Mouse (Mus musculus) G1E (cell line): ENCODE results near the gene Tgfa.

ENCODE experiments used
- CTCF ChIP-seq: IDR thresholded peaks from 2 replicates; pipeline ENCODE4 v1.5.1; 2012; ENCODE audit warnings: low read depth, low read length, inconsistent platforms, mixed read lengths
- GATA1 ChIP-seq: IDR thresholded peaks from 2 replicates; pipeline ENCODE4 v1.6.1; 2012; ENCODE audit warnings: borderline replicate concordance, low read length, inconsistent platforms, mixed read lengths
- TAL1 ChIP-seq: conservative IDR thresholded peaks from 2 replicates; pipeline ENCODE4 v1.6.1; 2012; ENCODE audit warnings: low read depth, low read length, inconsistent platforms, mixed read lengths

DNA sequence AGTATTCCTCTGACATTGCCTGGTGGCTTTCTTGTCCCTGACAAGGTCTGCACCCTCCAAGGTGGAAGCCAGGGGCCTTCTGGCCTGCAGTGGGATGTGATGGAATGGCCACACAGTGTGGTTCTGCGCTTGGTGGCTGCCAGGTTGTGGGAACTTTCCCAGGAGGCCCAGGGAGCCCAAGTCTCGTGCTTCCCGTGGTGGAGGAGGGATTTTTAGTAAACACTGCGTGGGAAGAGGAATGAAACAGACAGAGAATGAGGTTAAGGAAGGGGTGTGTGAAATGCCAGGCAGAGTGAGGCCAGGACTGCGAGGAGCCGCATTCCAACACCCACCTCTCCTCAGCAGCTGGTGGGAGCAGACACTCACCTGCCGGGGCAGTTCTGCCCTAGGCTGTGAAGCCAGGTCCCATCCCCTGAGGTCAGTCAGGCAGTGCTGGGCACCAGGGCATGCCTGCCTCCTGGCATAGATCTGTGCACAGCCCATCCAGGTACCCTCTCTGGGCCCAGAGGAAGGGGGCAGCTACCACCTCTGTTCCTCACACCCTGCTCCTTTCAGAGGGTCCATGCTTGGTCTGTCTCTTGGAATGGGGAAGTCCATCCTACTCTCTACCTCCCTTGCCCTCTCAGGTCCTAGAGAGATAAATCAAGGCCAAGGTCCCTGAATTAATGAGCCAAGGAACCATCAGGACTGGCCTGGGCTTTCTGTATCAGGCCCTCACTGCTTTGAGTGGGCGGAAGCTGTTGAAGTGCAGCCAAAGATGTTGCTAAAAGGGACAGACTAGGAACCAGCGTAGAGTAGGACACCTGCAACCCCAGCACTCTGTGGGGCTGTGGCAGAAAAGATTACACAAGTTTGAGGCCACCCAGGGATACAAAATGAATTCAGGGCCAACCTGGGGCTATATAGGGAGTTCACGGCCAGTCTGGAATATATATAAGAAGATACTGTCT is 57.4 kb downstream of the Tgfa start:
- TF ChIP-seq CTCF = no peak
- no peak for TF ChIP-seq GATA1
- TF ChIP-seq TAL1 = no peak
